ENCODE assay signal across 26 mouse cellular contexts in genomic region chr11:74996482-74996881, GRCm38 (mm10).
DNase-seq lines count a peak whose midpoint lies in the region; ATAC-seq and TF ChIP-seq lines count a peak whose summit lies in the region.
"Had no signal": no experiment of that assay in that cellular context is flagged by ENCODE, and none has a peak within 500 bp of the region (broad histone marks: within the 10 kb centered on the region; RNA-seq: fewer than 3 reads in every experiment).

No protein-coding gene starts in this region.

- WGBS in stomach, embryonic 14.5 days, result 75% methylated on average over 1 of the region's 1 CpGs
- WGBS in stomach, postnatal 0 days, result 78% methylated on average over 1 of the region's 1 CpGs
- 86% methylated on average over 1 of the region's 1 CpGs for WGBS in stomach, embryonic 16.5 days

- H3K4me3 ChIP-seq in stomach, embryonic 14.5 days (ENCODE audit: low read depth, low read length), result no peak overlapping the region
- no peak overlapping the region for H3K4me3 ChIP-seq in stomach, postnatal 0 days (ENCODE audit: low read depth, low read length)
- no peak overlapping the region for H3K4me3 ChIP-seq in stomach, embryonic 16.5 days (replicated peaks; ENCODE audit: low read length)
- H3K4me3 ChIP-seq: forebrain, embryonic 10.5 days; forebrain, embryonic 13.5 days; gastrocnemius, adult 2 months; heart, embryonic 12.5 days; heart, embryonic 15.5 days had no signal

- H3K27ac ChIP-seq in stomach, embryonic 14.5 days (ENCODE audit: low read length), result peak overlapping the region; percentile 48; the same call in 1 of the 2 replicates
- H3K27ac ChIP-seq in stomach, postnatal 0 days (replicated peaks), result no peak overlapping the region
- H3K27ac ChIP-seq in stomach, embryonic 16.5 days (ENCODE audit: low read length), result 0 out of 2 replicates have a peak overlapping the region, but pooled peaks have one; percentile 1
- H3K27ac ChIP-seq: forebrain, embryonic 10.5 days; forebrain, embryonic 13.5 days; gastrocnemius, adult 2 months; heart, embryonic 15.5 days; hindbrain, embryonic 14.5 days; hindbrain, postnatal 0 days had no signal

- TF ChIP-seq CTCF in stomach, postnatal 0 days (IDR thresholded peaks at IDR 0.05; ENCODE audit: low read depth), result no peak

- peaks cover 9% of the 10 kb centered on the region; the same call in 1 of the 2 replicates for H3K4me1 ChIP-seq in stomach, embryonic 14.5 days (ENCODE audit: control insufficient read depth, insufficient read depth, low read length)
- H3K4me1 ChIP-seq in stomach, postnatal 0 days (replicated peaks; ENCODE audit: control insufficient read depth, insufficient read depth), result no peaks in the 10 kb centered on the region
- H3K4me1 ChIP-seq in stomach, embryonic 16.5 days (ENCODE audit: control insufficient read depth, insufficient read depth, low read length), result peaks cover 9% of the 10 kb centered on the region
- H3K4me1 ChIP-seq: forebrain, embryonic 13.5 days had no signal

- TF ChIP-seq EP300 in stomach, postnatal 0 days (optimal IDR thresholded peaks at IDR 0.05), result no peak

- no peaks in the 10 kb centered on the region for H3K27me3 ChIP-seq in stomach, embryonic 14.5 days (ENCODE audit: control insufficient read depth, insufficient read depth, low read length)
- no peaks in the 10 kb centered on the region for H3K27me3 ChIP-seq in stomach, postnatal 0 days (ENCODE audit: control insufficient read depth, insufficient read depth, low read length)
- no peaks in the 10 kb centered on the region for H3K27me3 ChIP-seq in stomach, embryonic 16.5 days (ENCODE audit: control insufficient read depth, insufficient read depth, low read length)
- H3K27me3 ChIP-seq: forebrain, embryonic 13.5 days; heart, embryonic 12.5 days; heart, embryonic 15.5 days had no signal

- intact Hi-C loops in heart, postnatal 10 days (cut with DNase I), result no loop called here

- no peaks in the 10 kb centered on the region for H3K9me3 ChIP-seq in stomach, embryonic 14.5 days (ENCODE audit: control insufficient read depth, low read depth, low read length)
- no peaks in the 10 kb centered on the region for H3K9me3 ChIP-seq in stomach, postnatal 0 days (ENCODE audit: control insufficient read depth, low read length)
- H3K9me3 ChIP-seq in stomach, embryonic 16.5 days (replicated peaks; ENCODE audit: control insufficient read depth, low read length), result no peaks in the 10 kb centered on the region
- H3K9me3 ChIP-seq: forebrain, embryonic 10.5 days; forebrain, embryonic 13.5 days; heart, embryonic 12.5 days; heart, embryonic 15.5 days had no signal

- H3K9ac ChIP-seq in stomach, embryonic 14.5 days (replicated peaks; ENCODE audit: low read depth, low read length), result no peak overlapping the region
- no peak overlapping the region for H3K9ac ChIP-seq in stomach, postnatal 0 days (ENCODE audit: low read length)
- H3K9ac ChIP-seq in stomach, embryonic 16.5 days (ENCODE audit: low read length), result no peak overlapping the region
- H3K9ac ChIP-seq: forebrain, embryonic 13.5 days; heart, embryonic 12.5 days; heart, embryonic 15.5 days; hindbrain, embryonic 14.5 days had no signal

- H3K4me2 ChIP-seq in stomach, embryonic 14.5 days (replicated peaks; ENCODE audit: low read depth, low read length), result no peak overlapping the region
- no peak overlapping the region for H3K4me2 ChIP-seq in stomach, postnatal 0 days (replicated peaks; ENCODE audit: low read depth)
- H3K4me2 ChIP-seq in stomach, embryonic 16.5 days (ENCODE audit: low read depth, low read length), result no peak overlapping the region
- H3K4me2 ChIP-seq: forebrain, embryonic 13.5 days; heart, embryonic 12.5 days; heart, embryonic 15.5 days; hindbrain, embryonic 14.5 days had no signal

- H3K36me3 ChIP-seq in stomach, embryonic 14.5 days (ENCODE audit: control insufficient read depth, insufficient read depth, low read length), result peaks cover 1% of the 10 kb centered on the region
- H3K36me3 ChIP-seq in stomach, postnatal 0 days (ENCODE audit: control insufficient read depth, insufficient read depth, low read length), result peaks cover 6% of the 10 kb centered on the region; the same call in 1 of the 2 replicates
- H3K36me3 ChIP-seq in stomach, embryonic 16.5 days (ENCODE audit: control insufficient read depth, insufficient read depth, low read length), result no peaks in the 10 kb centered on the region; the same call in 1 of the 2 replicates

- ATAC-seq in stomach, embryonic 14.5 days (ENCODE audit: insufficient number of reproducible peaks, insufficient read depth, low FRiP score, low read depth), result no peak
- no peak for ATAC-seq in stomach, postnatal 0 days (ENCODE audit: low FRiP score, low TSS enrichment)
- ATAC-seq in stomach, embryonic 16.5 days (ENCODE audit: insufficient read depth, low FRiP score), result no peak
- ATAC-seq: activated CD4-positive, CD25-positive, alpha-beta regulatory T cell, adult 4 months; forebrain, embryonic 13.5 days; forebrain, embryonic 16.5 days; hindbrain, postnatal 0 days; inflammation-experienced regulatory T-cells, adult 6 months had no signal

- peak; percentile 58 for DNase-seq in heart, adult 11 months
- no peak for DNase-seq in heart, postnatal 10 days
- DNase-seq in stomach, postnatal 0 days (ENCODE audit: low spot score), result no peak
- no peak for DNase-seq in cerebellum, adult 11 months
- DNase-seq: adrenal gland, adult 8-10 months; adrenal gland, postnatal 25 days; B cell, adult 2 months; cerebellum, adult 18-20 months; cerebellum, adult 9-10 months; cerebellum, postnatal 14 days; gastrocnemius, adult 2 months; gastrocnemius, postnatal 14 days; heart, adult 18-20 months; heart, postnatal 14 days; heart, postnatal 4 days had no signal
